Mouse (Mus musculus): ENCODE measurements around the gene Rnf113a2. TPM values are rescaled to one million over a fixed set of nuclear protein-coding genes. Genes with fewer than 3 reads are reported as not detected.

Gene Rnf113a2
- polyA plus RNA-seq, 1 experiment = 1.3 TPM

DNA sequence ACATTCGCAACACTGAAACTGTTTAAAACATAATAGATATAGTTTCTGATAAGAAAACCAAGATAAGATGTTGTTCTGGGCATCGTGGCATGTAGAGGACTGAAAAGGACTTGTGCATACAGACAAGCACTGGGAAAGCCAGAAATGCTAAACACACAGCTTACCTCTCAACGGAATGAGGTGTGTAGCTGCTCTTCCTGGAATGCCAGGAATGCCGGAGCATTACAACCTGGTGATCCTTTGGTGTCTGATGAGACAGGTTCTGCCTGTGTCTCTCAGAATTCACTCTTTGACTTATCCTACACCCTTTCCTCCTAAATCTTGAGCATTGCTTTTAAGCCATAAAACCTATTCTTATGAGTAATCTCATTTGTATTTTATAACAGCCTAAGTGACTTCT lies 25.5 kb downstream of the Rnf113a2 start:
- Histone ChIP-seq H3K27me3 (ENCODE audit: control insufficient read depth, insufficient read depth, low read length) (no peaks in the 10 kb centered on the region), H3K36me3 (ENCODE audit: control insufficient read depth, insufficient read depth, low read length) (no peaks in the 10 kb centered on the region), H3K27ac (ENCODE audit: insufficient read depth, low read depth, low read length) (no peak overlapping the region), H3K4me1 (ENCODE audit: control insufficient read depth, insufficient read depth, insufficient read length, low read length) (no peaks in the 10 kb centered on the region), H3K4me3 (ENCODE audit: low read depth, low read length) (no peak overlapping the region)
- no peak for TF ChIP-seq CTCF (IDR thresholded peaks at IDR 0.05; ENCODE audit: extremely low read depth, insufficient read length, insufficient replicate concordance, low read depth, low read length)
- no peak for TF ChIP-seq POLR2A (IDR thresholded peaks at IDR 0.05; ENCODE audit: low read depth, low read length)
- whole genome bisulfite sequencing = 62% methylated on average over 4 of the region's 4 CpGs

DNA sequence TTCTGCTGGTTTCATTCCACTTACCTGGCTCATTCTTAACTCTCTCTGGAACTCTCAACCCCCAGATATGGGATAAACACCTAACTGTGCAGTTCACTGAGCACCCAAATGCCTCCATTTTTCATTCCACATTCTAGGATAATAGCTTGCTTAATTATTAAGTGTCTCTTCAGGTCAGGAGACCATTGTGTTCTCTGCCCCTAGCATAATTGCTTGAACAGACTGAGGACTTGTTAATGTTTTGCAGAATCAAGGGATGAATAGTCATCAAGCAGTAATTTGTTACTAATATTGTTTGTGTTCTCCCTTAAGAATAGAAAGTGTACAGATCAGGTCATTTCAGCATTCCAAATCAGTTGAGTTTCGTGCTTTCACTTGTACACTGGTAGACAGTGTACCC lies 30.4 kb downstream of the Rnf113a2 start:
- Histone ChIP-seq H3K27me3 (ENCODE audit: control insufficient read depth, insufficient read depth, low read length) (no peaks in the 10 kb centered on the region), H3K4me3 (ENCODE audit: low read depth, low read length) (no peak overlapping the region), H3K27ac (ENCODE audit: insufficient read depth, low read depth, low read length) (no peak overlapping the region), H3K4me1 (ENCODE audit: control insufficient read depth, insufficient read depth, insufficient read length, low read length) (no peaks in the 10 kb centered on the region), H3K36me3 (ENCODE audit: control insufficient read depth, insufficient read depth, low read length) (no peaks in the 10 kb centered on the region)
- WGBS = 73% methylated on average over 1 of the region's 1 CpGs
- no peak for TF ChIP-seq POLR2A (IDR thresholded peaks at IDR 0.05; ENCODE audit: low read depth, low read length)
- no peak for TF ChIP-seq CTCF (IDR thresholded peaks at IDR 0.05; ENCODE audit: extremely low read depth, insufficient read length, insufficient replicate concordance, low read depth, low read length)

DNA sequence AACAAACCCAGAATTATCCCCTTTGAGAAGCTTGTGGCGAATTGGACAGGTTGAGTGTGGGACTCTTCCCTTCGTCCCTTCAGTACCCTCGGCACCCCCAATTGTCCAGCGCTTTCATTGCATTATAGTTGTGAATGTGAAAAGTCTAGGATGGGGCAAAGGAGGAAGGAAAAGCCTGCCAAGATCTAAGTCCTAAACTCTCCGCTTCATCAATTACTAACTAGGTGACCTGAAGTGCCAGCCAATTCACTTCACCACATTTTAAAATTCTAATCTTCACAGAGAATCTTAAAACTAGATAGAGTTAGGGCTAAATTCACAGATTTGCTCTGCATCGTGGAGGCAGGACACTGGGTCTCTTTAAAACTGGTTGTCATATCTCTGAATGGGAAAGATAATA lies 31.2 kb downstream of the Rnf113a2 start:
- H3K36me3 ChIP-seq (ENCODE audit: control insufficient read depth, insufficient read depth, low read length) = no peaks in the 10 kb centered on the region
- no peak overlapping the region for H3K4me3 ChIP-seq (ENCODE audit: low read depth, low read length)
- no peak overlapping the region for H3K27ac ChIP-seq (ENCODE audit: insufficient read depth, low read depth, low read length)
- 89% methylated on average over 6 of the region's 6 CpGs for WGBS
- no peak for TF ChIP-seq CTCF (IDR thresholded peaks at IDR 0.05; ENCODE audit: extremely low read depth, insufficient read length, insufficient replicate concordance, low read depth, low read length)
- no peaks in the 10 kb centered on the region for H3K27me3 ChIP-seq (ENCODE audit: control insufficient read depth, insufficient read depth, low read length)
- H3K4me1 ChIP-seq (ENCODE audit: control insufficient read depth, insufficient read depth, insufficient read length, low read length) = no peaks in the 10 kb centered on the region

DNA sequence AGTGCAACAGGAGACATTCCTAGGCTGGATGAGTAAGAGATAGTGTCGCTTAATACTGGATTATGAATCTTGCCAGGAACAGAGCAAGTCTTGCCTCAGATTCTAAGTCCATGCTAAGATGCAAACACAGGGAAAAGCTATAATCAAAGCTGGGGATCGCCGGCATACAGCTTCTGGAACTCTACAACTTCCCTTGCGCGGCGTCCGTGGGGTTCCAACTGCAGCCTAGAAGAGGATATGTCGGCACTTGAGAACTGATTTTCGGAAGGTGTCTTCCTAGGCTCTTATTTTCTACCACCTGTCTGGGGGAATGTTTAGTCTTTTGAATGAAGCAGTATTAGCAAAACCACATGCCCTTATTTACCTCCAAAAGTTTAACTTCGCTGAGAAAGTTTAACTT lies 32.9 kb downstream of the Rnf113a2 start:
- no peaks in the 10 kb centered on the region for H3K27me3 ChIP-seq (ENCODE audit: control insufficient read depth, insufficient read depth, low read length)
- H3K4me3 ChIP-seq (ENCODE audit: low read depth, low read length) = no peak overlapping the region
- 44% methylated on average over 10 of the region's 10 CpGs for WGBS
- no peak overlapping the region for H3K27ac ChIP-seq (ENCODE audit: insufficient read depth, low read depth, low read length)
- H3K36me3 ChIP-seq (ENCODE audit: control insufficient read depth, insufficient read depth, low read length) = no peaks in the 10 kb centered on the region
- no peaks in the 10 kb centered on the region for H3K4me1 ChIP-seq (ENCODE audit: control insufficient read depth, insufficient read depth, insufficient read length, low read length)
- TF ChIP-seq POLR2A (IDR thresholded peaks at IDR 0.05; ENCODE audit: low read depth, low read length) (no peak), CTCF (IDR thresholded peaks at IDR 0.05; ENCODE audit: extremely low read depth, insufficient read length, insufficient replicate concordance, low read depth, low read length) (no peak)

DNA sequence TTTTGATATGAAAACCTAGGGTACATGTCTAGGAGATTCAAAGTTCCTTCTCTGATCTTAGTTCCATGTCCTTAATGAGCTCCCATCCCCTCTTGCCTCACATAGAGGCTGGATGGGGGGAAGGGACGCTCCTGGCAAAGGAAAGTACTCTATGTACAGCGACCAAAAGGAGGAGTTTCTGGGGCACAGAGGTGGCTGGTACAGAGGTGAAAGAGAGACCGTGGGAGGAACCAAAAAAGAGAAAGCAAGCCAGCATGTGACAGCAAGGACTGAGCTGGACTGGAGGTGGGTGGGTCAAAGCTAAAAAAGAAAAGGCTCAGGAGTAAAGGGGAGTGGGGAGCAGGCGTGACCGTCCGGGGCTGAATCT lies 33.3 kb downstream of the Rnf113a2 start:
- no peaks in the 10 kb centered on the region for H3K4me1 ChIP-seq (ENCODE audit: control insufficient read depth, insufficient read depth, insufficient read length, low read length)
- H3K27ac ChIP-seq (ENCODE audit: insufficient read depth, low read depth, low read length) = peak overlapping the region; percentile 36
- no peaks in the 10 kb centered on the region for H3K36me3 ChIP-seq (ENCODE audit: control insufficient read depth, insufficient read depth, low read length)
- H3K4me3 ChIP-seq (ENCODE audit: low read depth, low read length) = peak overlapping the region; percentile 81
- H3K27me3 ChIP-seq (ENCODE audit: control insufficient read depth, insufficient read depth, low read length) = no peaks in the 10 kb centered on the region
- no peak for TF ChIP-seq POLR2A (IDR thresholded peaks at IDR 0.05; ENCODE audit: low read depth, low read length)
- TF ChIP-seq CTCF (IDR thresholded peaks at IDR 0.05; ENCODE audit: extremely low read depth, insufficient read length, insufficient replicate concordance, low read depth, low read length) = no peak
- WGBS = under 1% methylated on average over 6 of the region's 6 CpGs

DNA sequence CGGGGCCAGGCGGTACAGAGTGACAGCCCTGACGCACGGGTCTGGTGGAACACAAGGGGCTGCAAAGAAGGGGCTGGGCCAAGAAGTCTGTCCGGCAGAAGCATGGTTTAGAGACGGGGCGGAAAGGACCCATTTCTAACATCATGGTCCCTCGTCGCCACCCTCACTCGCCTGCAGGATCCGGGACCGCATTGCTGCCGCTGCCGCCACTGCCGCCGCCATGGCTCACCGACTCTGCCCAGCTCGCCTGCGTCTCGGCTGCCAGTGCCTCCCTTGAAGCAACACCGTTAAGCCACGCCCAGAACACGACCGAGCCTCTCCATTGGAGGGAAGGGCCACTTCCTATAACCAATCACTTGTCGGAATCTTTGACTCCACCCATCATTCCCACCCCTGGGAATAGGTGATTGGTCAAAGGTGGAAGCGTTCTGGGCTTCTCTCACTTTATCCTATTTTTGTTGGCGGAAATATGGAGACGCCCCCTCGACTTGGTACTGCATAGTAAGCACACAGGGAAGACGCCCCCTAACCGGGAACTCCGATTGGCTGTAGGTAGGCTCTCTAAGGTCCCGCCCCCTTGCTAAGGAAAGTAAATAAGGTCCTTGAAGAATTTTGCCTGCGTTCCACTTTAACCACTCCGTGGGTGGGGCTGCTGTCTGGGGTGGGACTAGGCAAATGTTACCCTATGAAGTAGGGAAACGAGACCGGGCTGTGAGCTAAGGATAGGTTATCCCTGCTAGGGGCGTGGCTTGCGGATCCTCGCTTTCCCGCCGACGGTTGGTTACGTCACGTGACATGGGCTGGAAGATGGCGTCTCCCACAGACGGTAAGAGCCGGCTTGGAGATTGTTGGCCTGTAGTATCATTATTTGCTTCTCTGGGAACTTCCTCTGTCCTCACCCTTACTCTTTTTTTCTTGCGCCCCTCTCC lies 34.0 kb downstream of the Rnf113a2 start, which contains the start of the genes Aldh6a1 and Lin52:
Aldh6a1 (minus strand) TSS at position 287 of the 929 bp plus-strand sequence.
Lin52 (plus strand) TSS at position 705 of the 929 bp plus-strand sequence.
- TF ChIP-seq POLR2A (IDR thresholded peaks at IDR 0.05; ENCODE audit: low read depth, low read length) (peak; percentile 90), CTCF (IDR thresholded peaks at IDR 0.05; ENCODE audit: extremely low read depth, insufficient read length, insufficient replicate concordance, low read depth, low read length) (no peak)
- Histone ChIP-seq H3K27ac (ENCODE audit: insufficient read depth, low read depth, low read length) (peak within 1 kb of the TSS; percentile 36), H3K27me3 (ENCODE audit: control insufficient read depth, insufficient read depth, low read length) (no peaks in the 10 kb centered on the region), H3K4me1 (ENCODE audit: control insufficient read depth, insufficient read depth, insufficient read length, low read length) (no peaks in the 10 kb centered on the region), H3K4me3 (ENCODE audit: low read depth, low read length) (peak within 1 kb of the TSS; percentile 81), H3K36me3 (ENCODE audit: control insufficient read depth, insufficient read depth, low read length) (no peaks in the 10 kb centered on the region)
- under 1% methylated on average over 49 of the region's 49 CpGs for WGBS

DNA sequence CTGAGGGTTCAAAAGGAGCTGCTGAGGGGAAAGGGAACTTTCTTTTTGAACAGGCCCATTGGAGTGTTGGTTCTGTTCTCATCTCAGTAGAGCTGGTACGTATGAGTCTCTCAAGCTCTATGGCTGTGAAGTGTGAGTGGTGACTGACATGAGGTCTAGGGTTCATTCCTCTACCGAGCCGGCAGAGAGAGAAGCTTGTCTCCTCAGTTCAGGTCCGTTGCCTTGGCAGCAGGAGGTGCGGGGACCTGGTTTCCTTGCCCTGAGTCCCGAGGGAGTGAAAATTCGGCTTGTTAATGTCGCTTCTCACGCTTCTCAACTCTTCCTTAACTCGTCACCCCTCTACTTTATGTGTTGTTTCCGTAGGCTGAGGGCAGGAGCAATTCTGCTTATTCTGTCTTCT lies 34.8 kb downstream of the Rnf113a2 start:
- Histone ChIP-seq H3K27me3 (ENCODE audit: control insufficient read depth, insufficient read depth, low read length) (no peaks in the 10 kb centered on the region), H3K27ac (ENCODE audit: insufficient read depth, low read depth, low read length) (peak overlapping the region; percentile 24), H3K4me3 (ENCODE audit: low read depth, low read length) (peak overlapping the region; percentile 72), H3K4me1 (ENCODE audit: control insufficient read depth, insufficient read depth, insufficient read length, low read length) (no peaks in the 10 kb centered on the region), H3K36me3 (ENCODE audit: control insufficient read depth, insufficient read depth, low read length) (no peaks in the 10 kb centered on the region; the same call in 1 of the 2 replicates)
- TF ChIP-seq POLR2A (IDR thresholded peaks at IDR 0.05; ENCODE audit: low read depth, low read length) (no peak), CTCF (IDR thresholded peaks at IDR 0.05; ENCODE audit: extremely low read depth, insufficient read length, insufficient replicate concordance, low read depth, low read length) (no peak)
- WGBS = under 1% methylated on average over 11 of the region's 11 CpGs
